Mouse (Mus musculus) lung, postnatal 14 days (tissue): Measurements from ENCODE around the gene Ifit2.
"Not testable (repeated sequence)": the region's sequence is repeated elsewhere in the genome, so short reads cannot be mapped to it uniquely, and the experiment has no call there.

Experiments
- DNase-seq: peaks from one replicate; pipeline ENCODE4 v3.0.0; 2021

Gene Ifit2

DNA sequence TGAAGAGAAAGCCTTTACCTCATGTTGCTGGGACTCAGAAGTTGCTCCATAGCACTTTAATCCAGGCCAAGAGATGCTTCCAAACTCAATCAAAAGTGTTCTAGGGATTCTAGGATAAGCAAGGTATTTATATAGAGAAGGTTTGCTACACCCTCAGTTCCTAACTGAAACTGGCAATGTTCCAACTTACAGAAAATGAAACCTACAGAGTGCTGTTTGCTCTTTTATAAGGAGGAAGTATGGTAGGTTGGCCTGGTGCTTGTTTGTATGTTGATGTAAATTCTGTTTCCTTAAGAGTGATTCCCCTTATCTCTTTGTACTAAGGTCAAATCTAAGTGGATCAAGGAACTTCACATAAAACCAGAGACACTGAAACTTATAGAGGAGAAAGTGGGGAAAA, 48.8 kb downstream of the Ifit2 start:
- DNase-seq = not testable (repeated sequence)

- DNase-seq = not testable (repeated sequence)
Observed at GRCm38 (mm10) chr19:34601888-34602287, 51.4 kb downstream of the Ifit2 start, which contains the start of gene Ifit1bl1. TSS of gene Ifit1bl1 (minus strand) at chr19:34601956.

GRCm38 (mm10) chr19:34605472-34605871, 55.0 kb downstream of the Ifit2 start:
- no peak for DNase-seq

DNA sequence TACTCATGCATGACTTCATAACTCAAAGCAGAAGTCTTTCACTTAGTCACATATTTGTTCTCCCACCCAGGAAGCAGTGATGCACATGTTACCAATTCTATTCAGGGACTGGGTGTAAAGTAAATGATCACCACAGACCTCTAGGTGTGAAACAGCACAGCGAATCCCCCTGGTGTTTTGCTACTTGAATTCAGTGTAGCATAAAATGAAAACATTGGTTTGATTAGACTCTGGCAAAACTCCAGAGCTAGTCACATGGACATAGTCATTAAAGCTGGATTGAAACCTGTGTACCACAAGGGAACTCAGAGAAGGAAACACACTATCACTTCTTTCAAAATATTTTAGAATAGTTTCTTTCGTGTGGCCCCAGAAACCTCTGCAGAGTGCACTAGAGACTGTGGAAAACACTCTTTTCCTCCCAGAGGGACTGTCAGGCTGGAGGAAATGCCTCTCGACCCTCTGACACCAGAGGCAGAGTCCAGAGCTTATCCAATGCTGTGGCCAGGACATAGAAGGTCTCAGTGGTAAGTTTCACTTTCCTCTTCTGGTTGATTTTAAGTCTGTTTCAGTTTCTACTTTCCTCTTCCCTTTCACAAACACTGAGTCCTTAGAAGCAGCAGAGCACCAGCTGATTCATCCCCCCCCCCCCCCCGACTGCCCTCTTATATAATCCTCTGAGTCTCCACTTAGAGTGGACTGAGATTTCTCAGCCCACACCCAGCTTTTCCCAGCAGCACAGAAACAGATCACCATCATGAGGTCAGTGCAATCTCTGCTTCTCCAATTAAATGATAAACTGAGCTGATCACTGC, 57.0 kb downstream of the Ifit2 start, which contains the start of gene Ifit3b:
Ifit3b (plus strand) TSS at position 734 of the 815 bp plus-strand sequence.
- not testable (repeated sequence) for DNase-seq

- not testable (repeated sequence) for DNase-seq
Observed at GRCm38 (mm10) chr19:34610118-34610517, 59.6 kb downstream of the Ifit2 start.

DNA sequence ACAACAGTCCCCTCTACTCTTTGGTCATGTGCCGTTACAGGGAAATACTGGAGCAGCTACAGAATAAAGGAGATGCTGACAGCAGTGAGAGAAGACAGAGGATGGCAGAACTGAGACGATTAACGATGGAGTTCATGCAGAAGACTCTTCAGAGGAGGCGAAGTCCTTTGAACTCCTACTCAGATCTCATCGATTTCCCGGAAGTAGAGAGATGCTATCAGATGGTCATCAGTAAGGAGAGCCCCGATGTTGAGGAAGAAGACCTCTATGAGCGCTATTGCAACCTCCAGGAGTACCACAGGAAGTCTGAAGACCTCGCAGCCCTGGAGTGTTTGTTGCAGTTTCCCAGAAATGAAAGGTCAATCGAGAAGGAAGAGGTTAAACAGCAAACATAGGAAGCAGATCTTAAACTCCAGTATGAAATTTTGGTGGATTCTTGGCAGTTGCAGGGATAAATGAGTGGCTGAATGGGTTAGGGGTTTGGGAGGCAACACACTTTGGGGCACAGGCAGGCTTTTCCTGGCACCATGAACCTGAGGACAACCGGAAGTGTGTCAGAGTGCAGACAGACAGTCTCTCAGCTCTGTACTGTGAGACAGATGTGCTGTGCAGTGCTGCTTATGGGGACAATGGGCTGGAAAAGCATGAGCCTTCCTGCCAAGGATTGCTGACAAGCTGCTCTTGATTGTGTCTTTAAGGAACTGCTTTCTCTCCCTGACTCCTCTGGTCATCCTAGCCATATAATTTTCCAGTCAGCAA, 61.9 kb downstream of the Ifit2 start:
- not testable (repeated sequence) for DNase-seq

GRCm38 (mm10) chr19:34620871-34621270, 70.4 kb downstream of the Ifit2 start:
- DNase-seq = no peak

DNA sequence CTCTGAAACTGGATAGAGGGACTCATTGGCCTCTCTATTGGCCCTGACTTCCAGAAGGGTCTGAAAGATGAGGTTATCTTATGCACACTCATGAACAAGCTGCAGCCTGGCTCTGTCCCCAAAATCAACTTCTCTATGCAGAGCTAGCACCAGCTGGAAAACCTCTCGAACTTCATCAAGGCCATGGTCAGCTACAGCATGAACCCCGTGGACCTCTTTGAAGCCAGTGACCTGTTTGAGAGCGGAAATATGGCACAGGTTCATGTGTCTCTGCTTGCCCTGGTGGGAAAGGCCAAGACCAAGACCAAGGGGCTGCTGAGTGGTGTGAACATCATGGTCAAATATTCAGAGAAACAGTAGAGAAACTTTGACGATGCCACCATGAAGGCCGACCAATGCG, 73.3 kb downstream of the Ifit2 start:
- no peak for DNase-seq

GRCm38 (mm10) chr19:34624663-34625062, 74.2 kb downstream of the Ifit2 start:
- no peak for DNase-seq
